Mouse (Mus musculus) thymus, postnatal 25 days (tissue): ENCODE results near the gene Cd209g.
"Not testable (repeated sequence)": the region's sequence is repeated elsewhere in the genome, so short reads cannot be mapped to it uniquely, and the experiment has no call there.

Experiments used
- DNase-seq: peaks from one replicate; pipeline ENCODE4 v3.0.0; 2022

Gene Cd209g

GRCm38 (mm10) chr8:4133798-4134197 is at the start of gene Cd209g:
Gene Cd209g, plus strand, starts transcription at chr8:4134098.
- no peak for DNase-seq

GRCm38 (mm10) chr8:4087180-4087722 is 46.6 kb upstream of the Cd209g start:
- peak; percentile 5 for DNase-seq

DNA sequence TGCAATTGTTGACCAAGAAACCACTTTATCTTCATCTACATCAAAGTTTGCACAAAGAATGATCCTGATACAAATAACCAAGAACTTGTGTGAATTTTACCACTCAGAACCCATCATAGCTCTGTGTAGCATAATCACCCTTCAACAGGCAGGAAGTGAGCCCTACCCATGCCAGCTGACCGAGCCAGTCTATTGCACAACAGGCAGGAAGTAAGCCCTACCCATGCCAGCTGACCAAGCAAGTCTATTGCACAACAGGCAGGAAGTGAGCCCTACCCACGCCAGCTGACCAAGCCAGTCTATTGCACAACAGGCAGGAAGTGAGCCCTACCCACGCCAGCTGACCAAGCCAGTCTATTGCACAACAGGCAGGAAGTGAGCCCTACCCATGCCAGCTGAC is 45.4 kb upstream of the Cd209g start:
- not testable (repeated sequence) for DNase-seq

GRCm38 (mm10) chr8:4105735-4106134 is 28.2 kb upstream of the Cd209g start, which contains the start of gene Cd209f:
Gene Cd209f, minus strand, starts transcription at chr8:4105835.
- DNase-seq, result not testable (repeated sequence)

DNA sequence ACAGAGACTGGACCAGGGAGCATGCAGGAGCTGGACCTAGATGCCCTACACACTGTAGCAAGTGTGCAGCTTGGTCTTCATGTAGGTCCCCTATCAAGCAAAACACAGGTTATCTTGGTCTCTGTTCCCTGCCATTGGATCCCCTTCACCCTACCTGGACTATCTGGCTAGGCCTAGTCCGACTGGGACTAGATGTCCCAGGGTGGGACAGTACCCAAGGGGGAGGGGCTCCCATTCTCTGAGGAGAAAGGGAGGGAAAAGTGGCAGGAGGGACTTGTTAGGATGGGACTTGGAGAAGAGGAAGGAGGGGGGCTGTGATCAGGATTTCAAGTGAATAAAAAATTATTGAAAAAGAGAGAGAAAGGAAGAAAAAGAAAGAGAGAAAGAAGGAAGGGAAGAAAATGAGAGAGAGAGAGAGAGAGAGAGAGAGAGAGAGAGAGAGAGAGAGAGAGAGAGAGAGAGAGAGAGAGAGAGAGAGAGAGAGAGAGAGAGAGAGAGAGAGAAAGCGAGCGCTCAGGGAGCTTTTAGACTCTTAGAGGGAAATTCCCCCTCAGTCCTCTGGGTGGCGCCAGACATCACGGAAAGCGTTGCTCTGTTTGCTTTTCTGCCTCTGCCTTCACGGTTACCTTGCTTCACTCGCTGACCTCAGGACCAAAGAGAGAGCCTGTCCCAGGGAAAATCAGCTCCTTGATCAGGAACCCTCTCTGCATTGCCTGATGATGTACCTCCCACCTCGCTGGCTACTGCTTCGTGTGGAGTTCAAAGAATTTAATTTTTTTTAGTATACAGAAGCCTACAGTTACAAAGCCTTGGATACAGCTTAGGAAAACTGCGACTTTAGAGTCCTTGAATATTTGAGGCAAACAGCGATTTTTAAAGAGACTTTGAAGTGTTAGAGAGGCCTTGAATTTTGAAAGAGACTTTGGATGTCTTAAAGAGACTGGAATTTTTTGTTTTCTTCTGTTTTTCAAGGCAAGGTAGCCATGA is 6.1 kb downstream of the Cd209g start:
- peak; percentile 78 for DNase-seq

GRCm38 (mm10) chr8:4141721-4142120 is 7.8 kb downstream of the Cd209g start:
- no peak for DNase-seq

GRCm38 (mm10) chr8:4147272-4147671 is 13.4 kb downstream of the Cd209g start:
- DNase-seq, result no peak

DNA sequence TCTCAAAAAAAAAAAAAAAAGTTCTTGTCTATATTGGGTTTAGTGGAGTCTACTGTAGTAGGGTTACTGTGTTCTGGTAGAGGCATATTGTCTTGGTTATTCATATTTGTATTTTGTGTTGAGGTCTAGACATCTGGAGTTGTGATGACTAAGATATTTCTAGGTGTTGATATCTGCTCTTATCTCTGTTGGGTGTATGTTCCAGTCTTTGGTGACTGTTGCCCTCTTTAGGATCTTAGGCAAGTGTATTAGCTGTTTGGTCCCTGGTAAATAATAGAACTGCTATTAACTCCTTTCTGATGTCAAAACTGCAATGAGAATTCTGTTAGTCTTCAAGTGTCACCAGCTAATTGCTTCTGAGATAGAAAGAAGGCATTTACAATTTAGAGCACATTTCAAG is 21.0 kb downstream of the Cd209g start:
- DNase-seq, result no peak

GRCm38 (mm10) chr8:4162786-4163185 is 28.9 kb downstream of the Cd209g start:
- DNase-seq, result peak; percentile 58

GRCm38 (mm10) chr8:4165176-4165851 is 31.4 kb downstream of the Cd209g start:
- DNase-seq, result no peak

- peak; percentile 99 for DNase-seq
Observed at GRCm38 (mm10) chr8:4165852-4166751, 32.2 kb downstream of the Cd209g start, which contains the start of gene Evi5l. Gene Evi5l, plus strand, starts transcription at chr8:4166567.

DNA sequence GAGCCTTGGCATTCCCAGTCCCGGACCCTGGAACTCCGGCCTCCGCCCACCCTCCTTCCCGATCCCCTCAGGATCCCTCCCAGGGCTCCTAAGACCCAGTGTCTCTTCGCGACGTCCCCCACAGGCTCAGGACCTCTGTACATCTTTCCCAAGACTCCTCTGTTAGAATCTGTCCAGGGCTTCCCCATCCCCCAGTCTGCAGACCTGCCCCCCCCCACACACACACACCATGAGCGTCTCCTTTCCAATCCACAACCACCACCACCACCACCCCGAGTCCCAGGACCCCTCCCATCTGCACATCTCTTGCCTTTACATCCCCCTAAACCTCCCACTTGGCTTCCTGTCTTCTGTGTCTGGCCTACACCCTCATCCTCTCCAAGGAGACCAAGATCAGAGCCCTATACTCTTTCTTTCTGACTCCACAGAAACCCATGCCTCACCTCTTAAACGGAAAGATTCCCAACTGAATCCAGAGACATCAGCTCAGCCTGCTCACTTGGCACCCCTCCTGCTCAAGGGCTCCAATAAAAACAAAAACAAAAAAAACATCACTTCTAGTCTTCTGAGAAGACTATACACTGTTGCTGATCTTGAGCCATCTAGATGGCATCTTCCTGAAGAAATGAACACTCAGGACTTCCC is 33.1 kb downstream of the Cd209g start:
- DNase-seq, result no peak

- no peak for DNase-seq
Observed at GRCm38 (mm10) chr8:4167918-4168317, 34.0 kb downstream of the Cd209g start.

- DNase-seq, result no peak
Observed at GRCm38 (mm10) chr8:4172486-4172885, 38.6 kb downstream of the Cd209g start.

DNA sequence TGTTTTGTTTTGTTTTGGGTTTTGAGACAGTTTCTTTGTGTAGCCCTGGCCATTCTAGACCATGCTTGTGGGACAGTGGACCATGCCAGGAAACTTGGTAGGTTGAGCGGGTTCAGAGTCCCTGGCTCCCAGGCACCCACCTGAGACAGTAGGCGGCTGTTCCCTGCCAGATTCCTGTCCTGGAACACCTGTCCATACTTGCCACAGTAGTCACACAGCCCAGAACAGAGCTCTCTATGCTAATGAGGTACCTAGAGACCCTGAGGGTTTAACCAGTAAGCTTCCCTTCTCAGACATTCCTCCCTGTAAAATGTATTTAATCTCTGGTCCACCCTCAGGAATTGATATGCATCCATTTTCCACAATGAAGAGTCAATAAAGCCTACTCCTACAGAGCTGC is 40.1 kb downstream of the Cd209g start:
- no peak for DNase-seq

GRCm38 (mm10) chr8:4183409-4183808 is 49.5 kb downstream of the Cd209g start:
- DNase-seq, result no peak

- no peak for DNase-seq
Observed at GRCm38 (mm10) chr8:4186151-4186550, 52.3 kb downstream of the Cd209g start.
